Mouse (Mus musculus) liver, adult 2 months (tissue): Measurements from ENCODE around the gene Gm49318. TPM values are rescaled to one million over a fixed set of nuclear protein-coding genes. Genes with fewer than 3 reads are reported as not detected.

Source experiments
- DNase-seq: peaks from one replicate; pipeline ENCODE4 v3.0.0-alpha.2; 2011; ENCODE audit warnings: low read depth, low spot score; ENCODE audit errors: extremely low read depth
- H3K27ac ChIP-seq: fragments of 200-500 bp; replicated peaks from 2 replicates; pipeline ENCODE4 v1.5.1; 2012; ENCODE audit warnings: low read depth, mild to moderate bottlenecking, control low read depth, inconsistent platforms, low read length; ENCODE audit not compliant: insufficient read depth
- H3K27me3 ChIP-seq: fragments of 200-500 bp; 2 replicates; pipeline ENCODE4 v1.6.1; 2012; ENCODE audit warnings: mild to moderate bottlenecking, moderate library complexity, low read length, inconsistent platforms; ENCODE audit not compliant: control insufficient read depth, insufficient read depth
- H3K36me3 ChIP-seq: fragments of 200-500 bp; 2 replicates; pipeline ENCODE4 v1.6.1; 2012; ENCODE audit warnings: low read length, inconsistent platforms; ENCODE audit not compliant: control insufficient read depth, insufficient read depth
- H3K4me1 ChIP-seq: fragments of 200-500 bp; 2 replicates; pipeline ENCODE4 v1.6.1; 2011; ENCODE audit warnings: low read length; ENCODE audit not compliant: control insufficient read depth, insufficient read depth
- H3K4me3 ChIP-seq: fragments of 200-500 bp; 2 replicates; pipeline ENCODE4 v1.5.1; 2011; ENCODE audit warnings: low read depth, mild to moderate bottlenecking, control low read depth, low read length, moderate library complexity; ENCODE audit not compliant: insufficient read depth
- H3K79me2 ChIP-seq: fragments of 200-500 bp; 2 replicates; pipeline ENCODE4 v1.6.1; 2012; ENCODE audit warnings: inconsistent platforms, mild to moderate bottlenecking, low read length, moderate library complexity; ENCODE audit not compliant: control insufficient read depth, insufficient read depth
- H3K9ac ChIP-seq: fragments of 200-500 bp; 2 replicates; pipeline ENCODE4 v1.6.1; 2012; ENCODE audit warnings: low read depth, mild to moderate bottlenecking, control low read depth, inconsistent platforms, low read length
- CTCF ChIP-seq: fragments of 200-500 bp; IDR thresholded peaks from 2 replicates; pipeline ENCODE4 v1.5.1; 2011; ENCODE audit warnings: low read depth, low read length, control low read depth
- POLR2A ChIP-seq: fragments of 200-500 bp; IDR thresholded peaks from 2 replicates; pipeline ENCODE4 v1.6.1; 2011; ENCODE audit warnings: low read length, control low read depth; ENCODE audit not compliant: insufficient read depth; ENCODE audit errors: extremely low read depth
- WGBS: fragments of 180-500 bp; shearing (Covaris S2); methylation state at CpG from one replicate; pipeline ENCODE4 v1.1.7; 2018; 5-methylcytosine and 5-hydroxymethylcytosine counted together
- polyA plus RNA-seq: library from polyadenylated mRNA; depleted of rRNA; stranded (reverse); fragments of >200 nt; gene quantifications from 2 replicates; pipeline ENCODE4 v1.2.3, GENCODE M21; 2012
- total RNA-seq: library from RNA; depleted of rRNA; stranded (reverse); fragments of >200 nt; gene quantifications from 2 replicates; pipeline ENCODE4 v1.2.3, GENCODE M21; 2014

The Gm49318 gene
- total and polyA plus RNA-seq, 2 experiments = not detected

DNA sequence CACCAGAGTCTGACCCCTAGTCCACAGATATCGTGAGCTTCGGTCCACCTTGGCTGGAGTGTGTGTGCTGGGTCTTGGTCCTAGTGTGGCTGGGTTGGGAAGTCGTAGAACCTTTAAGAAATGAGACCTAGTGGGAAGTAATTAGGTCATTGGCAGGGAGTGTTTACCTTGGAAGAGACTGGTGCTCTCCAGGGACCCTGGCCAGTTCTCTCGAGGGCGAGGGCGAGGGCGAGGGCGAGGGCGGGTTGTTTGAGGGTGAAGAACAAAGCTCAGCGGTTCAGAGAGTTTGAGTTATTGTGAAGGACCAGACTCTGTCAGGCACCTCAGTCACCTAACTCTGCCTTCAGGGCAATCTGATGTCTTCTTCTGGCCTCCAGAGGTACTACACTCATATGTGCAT, 33.2 kb downstream of the Gm49318 start:
- no peak for TF ChIP-seq CTCF
- TF ChIP-seq POLR2A = no peak
- no peaks in the 10 kb centered on the region for H3K79me2 ChIP-seq
- no peak overlapping the region for H3K4me3 ChIP-seq
- H3K27ac ChIP-seq = no peak overlapping the region
- H3K9ac ChIP-seq = no peak overlapping the region
- peaks cover 2% of the 10 kb centered on the region for H3K4me1 ChIP-seq
- peak; percentile 51 for DNase-seq
- no peaks in the 10 kb centered on the region for H3K36me3 ChIP-seq
- 36% methylated on average over 10 of the region's 10 CpGs for WGBS
- 0 out of 2 replicates have a peak, but pooled peaks cover 2% of the 10 kb centered on the region for H3K27me3 ChIP-seq

DNA sequence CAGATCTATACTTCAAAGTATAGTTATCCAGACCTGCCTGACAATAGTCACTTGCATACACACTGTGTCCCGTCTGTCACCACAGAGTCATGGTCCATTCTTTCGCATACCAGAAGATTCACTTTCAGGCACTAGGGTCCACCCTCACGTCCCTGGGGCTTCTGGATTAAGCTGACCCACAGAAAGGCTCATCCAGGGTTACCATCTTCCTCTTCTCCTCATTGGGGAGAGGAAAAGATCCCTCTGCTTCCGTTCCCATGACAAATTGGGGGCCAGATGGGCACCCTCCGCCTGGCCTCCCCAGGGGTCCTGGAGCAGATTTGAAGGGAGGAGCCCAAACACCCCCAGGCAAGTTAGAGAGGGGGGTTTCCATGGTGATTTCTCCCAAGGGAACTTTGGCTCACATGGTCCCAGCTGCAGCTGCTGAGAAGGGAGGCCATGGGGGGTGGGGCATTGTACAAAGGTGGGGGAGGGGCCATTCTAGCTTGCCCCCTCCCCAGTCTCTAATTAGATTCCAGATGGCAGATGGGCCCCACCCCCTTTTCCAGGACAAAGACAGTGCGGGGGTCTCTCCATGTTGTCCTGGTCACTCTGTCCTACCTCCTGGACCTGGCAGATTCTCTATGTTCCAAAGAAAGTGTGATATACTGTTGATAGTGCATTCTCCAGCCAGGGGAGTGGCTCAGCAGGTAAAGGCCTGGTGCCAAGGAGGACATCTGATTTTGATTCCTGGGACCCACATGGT, 35.6 kb downstream of the Gm49318 start:
- 0 out of 2 replicates have a peak, but pooled peaks cover 2% of the 10 kb centered on the region for H3K27me3 ChIP-seq
- H3K79me2 ChIP-seq = no peaks in the 10 kb centered on the region
- H3K36me3 ChIP-seq = no peaks in the 10 kb centered on the region
- no peak for DNase-seq
- 69% methylated on average over 6 of the region's 6 CpGs for WGBS
- no peak overlapping the region for H3K27ac ChIP-seq
- TF ChIP-seq CTCF (no peak), POLR2A (no peak)
- H3K4me3 ChIP-seq = no peak overlapping the region
- H3K9ac ChIP-seq = no peak overlapping the region
- H3K4me1 ChIP-seq = peaks cover 2% of the 10 kb centered on the region

DNA sequence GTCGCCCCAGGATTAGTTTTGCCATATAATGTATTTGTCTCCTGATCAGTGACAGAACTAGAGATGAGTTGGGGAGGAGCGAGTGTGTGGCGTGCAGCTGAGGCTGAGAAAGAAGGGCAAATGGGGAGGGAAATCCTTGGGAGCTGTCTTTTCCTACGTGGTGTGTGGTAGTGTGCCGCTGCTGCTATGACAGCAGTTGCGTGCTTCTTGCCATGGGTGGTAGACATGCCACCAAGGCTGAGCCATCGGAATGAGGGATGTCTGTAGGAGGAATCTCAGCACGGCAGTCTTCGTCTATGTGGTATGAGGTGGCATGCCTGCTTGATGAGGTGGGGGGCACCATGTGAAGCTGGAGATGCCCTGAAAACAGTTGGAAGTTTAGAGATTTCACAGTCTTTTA, 40.7 kb downstream of the Gm49318 start:
- no peaks in the 10 kb centered on the region for H3K36me3 ChIP-seq
- H3K27me3 ChIP-seq = no peaks in the 10 kb centered on the region
- no peaks in the 10 kb centered on the region for H3K79me2 ChIP-seq
- no peak overlapping the region for H3K9ac ChIP-seq
- no peak overlapping the region for H3K4me3 ChIP-seq
- no peak overlapping the region for H3K27ac ChIP-seq
- no peak for TF ChIP-seq POLR2A
- no peak for TF ChIP-seq CTCF
- WGBS = 92% methylated on average over 9 of the region's 9 CpGs
- no peaks in the 10 kb centered on the region for H3K4me1 ChIP-seq
- DNase-seq = no peak

DNA sequence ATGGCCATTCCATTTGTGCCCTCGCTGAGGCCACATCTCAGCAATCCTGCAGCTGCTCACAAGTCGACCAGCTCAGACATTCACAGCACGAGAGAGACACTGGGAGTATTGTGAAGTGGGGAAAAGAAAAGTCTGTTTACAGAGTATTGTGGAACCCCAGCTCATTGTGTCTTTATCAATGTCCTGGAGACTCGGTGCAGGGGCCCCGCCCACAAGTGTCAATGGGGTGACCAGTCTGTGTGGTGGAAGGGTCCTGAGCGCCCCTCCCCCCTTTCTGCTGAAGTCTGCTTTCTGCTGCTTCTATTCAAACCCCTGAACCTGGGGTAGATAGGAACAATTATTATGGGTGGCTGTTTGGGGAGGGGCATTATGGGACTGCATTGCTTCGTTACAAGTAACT, 42.6 kb downstream of the Gm49318 start:
- H3K27me3 ChIP-seq = no peaks in the 10 kb centered on the region
- 57% methylated on average over 7 of the region's 7 CpGs for WGBS
- no peaks in the 10 kb centered on the region for H3K4me1 ChIP-seq
- no peak for DNase-seq
- no peak overlapping the region for H3K27ac ChIP-seq
- no peaks in the 10 kb centered on the region for H3K36me3 ChIP-seq
- no peaks in the 10 kb centered on the region for H3K79me2 ChIP-seq
- TF ChIP-seq POLR2A (no peak), CTCF (no peak)
- no peak overlapping the region for H3K9ac ChIP-seq
- no peak overlapping the region for H3K4me3 ChIP-seq

DNA sequence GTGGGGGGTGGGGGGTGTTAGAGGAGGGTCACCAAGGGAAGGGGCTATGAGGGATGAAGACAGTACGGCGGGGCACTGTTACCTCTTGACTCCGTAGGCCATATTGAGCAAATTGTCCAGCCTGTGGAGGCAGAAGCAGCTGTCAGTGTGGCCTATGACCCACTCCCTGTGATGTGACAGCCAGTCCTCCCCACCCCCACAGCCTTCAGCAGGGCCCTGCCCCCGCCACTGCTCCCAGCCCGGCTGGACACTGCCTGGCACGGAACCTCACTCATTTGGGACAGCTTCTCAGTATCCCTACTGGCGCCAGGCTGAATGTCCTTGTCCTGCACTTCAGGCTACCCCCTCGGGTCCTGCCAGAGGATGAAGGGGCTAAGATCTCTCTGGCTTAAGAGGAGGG, 46.5 kb downstream of the Gm49318 start:
- Histone ChIP-seq H3K4me3 (no peak overlapping the region), H3K27ac (no peak overlapping the region), H3K27me3 (no peaks in the 10 kb centered on the region), H3K9ac (no peak overlapping the region), H3K4me1 (no peaks in the 10 kb centered on the region), H3K79me2 (no peaks in the 10 kb centered on the region), H3K36me3 (no peaks in the 10 kb centered on the region)
- WGBS = 31% methylated on average over 8 of the region's 8 CpGs
- peak; percentile 10 for DNase-seq
- TF ChIP-seq CTCF (no peak), POLR2A (no peak)

DNA sequence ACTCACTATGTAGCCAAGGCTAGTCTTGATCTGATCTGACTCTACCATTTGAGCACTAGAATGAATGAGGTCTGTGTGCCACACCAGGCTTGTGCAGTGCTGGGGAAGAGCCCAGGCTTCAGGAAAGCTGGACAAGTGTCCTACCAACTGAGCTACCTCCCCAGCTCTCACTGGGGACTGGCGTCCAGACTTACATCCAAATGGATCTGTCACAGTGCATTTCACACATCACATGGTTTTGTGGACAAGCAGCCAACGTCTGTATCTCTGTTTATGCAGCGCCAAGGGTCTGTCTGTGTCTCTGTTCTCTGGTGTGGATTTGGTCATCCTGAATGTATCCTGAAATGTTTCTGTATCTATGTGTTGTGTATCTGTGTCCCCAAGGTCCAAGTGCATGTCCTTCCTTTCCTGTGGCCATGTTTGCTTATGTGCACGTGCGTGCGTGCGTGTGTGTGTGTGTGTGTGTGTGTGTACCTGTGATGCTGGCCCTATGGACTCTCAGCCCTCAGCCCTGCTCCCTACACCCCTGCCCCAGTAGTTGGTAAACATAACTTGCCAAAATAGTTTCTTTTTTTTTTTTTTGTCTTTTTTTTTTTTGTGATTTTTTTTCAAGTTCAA, 53.7 kb downstream of the Gm49318 start:
- no peak for TF ChIP-seq POLR2A
- TF ChIP-seq CTCF = no peak
- Histone ChIP-seq H3K27me3 (no peaks in the 10 kb centered on the region), H3K4me3 (no peak overlapping the region), H3K27ac (no peak overlapping the region), H3K4me1 (no peaks in the 10 kb centered on the region; the same call in 1 of the 2 replicates), H3K9ac (no peak overlapping the region), H3K79me2 (no peaks in the 10 kb centered on the region), H3K36me3 (no peaks in the 10 kb centered on the region; the same call in 1 of the 2 replicates)
- peak; percentile 18 for DNase-seq
- WGBS = 34% methylated on average over 7 of the region's 7 CpGs
